Mouse (Mus musculus) E14TG2a.4 (cell line): ENCODE measurements around the gene Noc3l.

Experiments used
- H3K27me3 ChIP-seq: 2 replicates; pipeline ENCODE4 v1.6.1; 2014; ENCODE audit warnings: low read length, control low read depth; ENCODE audit not compliant: insufficient read depth
- H3K36me3 ChIP-seq: 2 replicates; pipeline ENCODE4 v1.6.1; 2014; ENCODE audit warnings: low read length, control low read depth; ENCODE audit not compliant: insufficient read depth
- H3K4me1 ChIP-seq: replicated peaks from 2 replicates; pipeline ENCODE4 v1.6.1; 2014; ENCODE audit warnings: low read depth, low read length, control low read depth
- H3K4me3 ChIP-seq: replicated peaks from 2 replicates; pipeline ENCODE4 v1.5.1; 2014; ENCODE audit warnings: mild to moderate bottlenecking, low read length
- H3K9me3 ChIP-seq: 2 replicates; pipeline ENCODE4 v1.6.1; 2014; ENCODE audit warnings: low read length, control low read depth
- CTCF ChIP-seq: conservative IDR thresholded peaks from 2 replicates; pipeline ENCODE4 v1.5.1; 2014; ENCODE audit warnings: low read length
- NANOG ChIP-seq: IDR thresholded peaks from 2 replicates; pipeline ENCODE4 v1.6.1; 2014; ENCODE audit warnings: borderline replicate concordance, low read length, mixed read lengths
- POU5F1 ChIP-seq: IDR thresholded peaks from 2 replicates; pipeline ENCODE4 v1.6.1; 2014; ENCODE audit warnings: low read length, borderline replicate concordance

The Noc3l gene

DNA sequence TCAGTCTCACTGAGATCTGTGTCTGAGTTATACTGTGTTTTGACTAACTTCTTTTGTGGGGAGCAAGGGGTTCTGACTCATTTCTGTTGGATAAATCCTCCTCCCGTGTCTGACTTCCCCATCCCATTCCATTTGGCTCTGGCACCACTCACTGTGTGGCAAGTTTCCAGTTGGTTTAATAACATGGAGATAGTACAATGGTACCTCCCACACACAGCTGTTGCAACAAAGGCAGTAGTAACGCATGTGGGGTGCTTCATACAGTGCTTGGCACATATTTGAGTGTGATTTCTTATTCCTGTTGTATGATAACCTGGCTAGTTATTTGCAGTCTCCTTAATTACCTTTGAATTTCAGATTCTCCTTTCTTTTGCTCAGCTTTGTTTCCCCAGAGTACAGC is 40.2 kb downstream of the Noc3l start:
- Histone ChIP-seq H3K4me1 (no peaks in the 10 kb centered on the region), H3K4me3 (no peak overlapping the region)
- TF ChIP-seq NANOG (no peak), POU5F1 (no peak), CTCF (no peak)

DNA sequence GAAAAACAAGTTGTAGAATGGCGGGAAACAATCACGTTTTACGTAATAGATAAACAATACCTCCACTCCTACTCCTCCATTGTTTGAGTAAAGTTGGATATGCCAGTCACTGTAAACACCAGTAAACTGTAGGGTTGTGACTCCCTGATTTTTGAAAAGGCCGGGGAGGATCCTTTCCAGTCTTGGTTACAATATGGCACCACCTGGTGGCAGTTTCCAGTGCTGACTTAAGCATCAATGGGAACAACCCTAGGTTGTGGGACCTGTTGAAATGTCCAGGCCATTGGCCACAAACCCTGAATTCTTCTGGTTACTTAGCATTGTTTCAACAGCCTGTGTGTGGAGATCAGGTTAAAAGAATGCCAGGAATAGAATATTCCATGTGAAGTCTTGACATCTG is 43.5 kb downstream of the Noc3l start:
- Histone ChIP-seq H3K9me3 (no peaks in the 10 kb centered on the region), H3K36me3 (no peaks in the 10 kb centered on the region), H3K27me3 (no peaks in the 10 kb centered on the region), H3K4me1 (no peaks in the 10 kb centered on the region), H3K4me3 (no peak overlapping the region)
- no peak for TF ChIP-seq POU5F1
- peak; percentile 65 for TF ChIP-seq CTCF
- TF ChIP-seq NANOG, result no peak

More for the DNA sequence above, 40.2 kb downstream of the Noc3l start:
- no peaks in the 10 kb centered on the region; the same call in 1 of the 2 replicates for H3K9me3 ChIP-seq
- no peaks in the 10 kb centered on the region for H3K36me3 ChIP-seq
- no peaks in the 10 kb centered on the region for H3K27me3 ChIP-seq

DNA sequence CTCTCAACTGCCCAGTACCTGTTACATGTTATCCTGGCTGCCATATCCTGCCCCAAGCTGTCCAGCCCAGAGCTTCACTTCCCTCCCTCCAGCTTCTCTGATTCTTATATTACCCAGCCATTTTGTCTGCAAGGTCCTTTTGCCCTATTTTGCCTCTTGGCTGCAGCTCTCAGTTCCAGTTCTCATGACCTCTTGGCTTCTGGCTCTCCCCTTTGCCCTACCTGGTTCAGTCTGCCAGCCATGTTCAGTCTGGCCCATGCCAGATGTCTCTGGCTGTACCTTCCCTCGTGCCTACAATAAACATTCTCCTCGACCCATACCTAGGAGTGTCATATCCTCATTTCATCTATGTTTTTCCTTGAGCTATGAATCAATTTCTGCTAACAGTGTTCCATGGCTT is 52.7 kb downstream of the Noc3l start:
- no peak for TF ChIP-seq CTCF
- no peak for TF ChIP-seq NANOG
- TF ChIP-seq POU5F1, result no peak
- Histone ChIP-seq H3K36me3 (no peaks in the 10 kb centered on the region), H3K4me1 (no peaks in the 10 kb centered on the region), H3K27me3 (no peaks in the 10 kb centered on the region; the same call in 1 of the 2 replicates), H3K4me3 (no peak overlapping the region), H3K9me3 (no peaks in the 10 kb centered on the region)

DNA sequence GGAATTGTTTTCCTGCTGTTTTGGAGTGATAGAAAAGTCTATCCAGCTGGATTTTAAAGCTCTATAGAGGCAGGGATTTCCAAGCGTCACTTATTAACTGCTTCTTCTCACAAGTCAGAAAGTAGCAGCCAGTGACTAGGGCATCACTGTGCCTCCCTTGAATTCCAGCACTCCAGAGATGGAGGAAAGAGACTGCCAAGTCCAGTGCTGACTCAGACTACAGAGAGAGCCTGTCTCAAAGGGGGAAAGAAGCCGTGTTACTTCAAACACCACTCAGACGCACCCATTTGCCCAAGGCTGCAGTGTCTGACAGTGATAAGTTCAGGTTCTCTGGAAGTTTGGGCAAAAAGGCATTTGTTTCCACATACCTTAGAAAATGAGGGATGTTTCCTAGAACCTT is 58.6 kb downstream of the Noc3l start:
- Histone ChIP-seq H3K27me3 (no peaks in the 10 kb centered on the region), H3K4me3 (no peak overlapping the region), H3K36me3 (no peaks in the 10 kb centered on the region), H3K9me3 (0 out of 2 replicates have a peak, but pooled peaks cover 3% of the 10 kb centered on the region), H3K4me1 (peaks cover 4% of the 10 kb centered on the region)
- TF ChIP-seq NANOG (no peak), POU5F1 (no peak), CTCF (no peak)

DNA sequence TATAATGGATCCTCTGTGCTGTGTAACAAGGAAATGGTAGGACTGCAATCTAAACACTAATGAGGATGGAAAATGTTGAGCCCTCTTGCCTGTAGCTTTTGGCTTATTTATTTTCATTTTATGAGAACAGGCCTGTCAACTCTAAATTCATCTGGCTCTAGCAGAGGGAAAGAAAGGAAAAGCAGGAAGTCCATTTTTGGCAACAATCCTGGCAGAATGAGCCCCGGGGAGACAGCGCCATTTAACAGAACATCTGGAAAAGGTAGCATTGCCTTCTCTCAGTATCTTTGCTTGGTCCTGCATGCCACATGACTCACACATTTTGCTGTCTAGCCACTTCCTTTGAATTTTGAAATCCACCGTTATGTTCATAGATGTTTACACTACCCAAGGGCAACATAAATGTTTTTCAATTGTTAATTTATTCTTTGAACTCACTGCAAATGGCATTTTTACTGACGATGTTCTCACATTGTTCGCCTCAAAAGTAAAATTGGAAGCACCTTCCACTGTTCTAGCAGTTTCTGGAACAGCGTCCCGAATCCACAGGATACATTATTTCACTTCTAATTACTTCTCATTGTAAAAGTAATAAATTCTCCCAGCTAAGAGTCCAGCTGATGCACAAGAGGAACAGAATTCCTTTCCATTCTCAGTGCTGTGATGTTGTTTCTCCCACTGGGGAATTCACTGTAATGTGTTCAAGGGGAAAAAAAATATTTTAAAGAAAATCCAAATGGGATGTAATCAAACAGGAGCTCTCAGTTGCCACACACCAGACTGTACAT is 60.2 kb downstream of the Noc3l start:
- Histone ChIP-seq H3K4me1 (peaks cover 4% of the 10 kb centered on the region), H3K27me3 (no peaks in the 10 kb centered on the region), H3K4me3 (no peak overlapping the region), H3K36me3 (no peaks in the 10 kb centered on the region), H3K9me3 (0 out of 2 replicates have a peak, but pooled peaks cover 3% of the 10 kb centered on the region)
- TF ChIP-seq POU5F1 (no peak), NANOG (no peak), CTCF (no peak)

DNA sequence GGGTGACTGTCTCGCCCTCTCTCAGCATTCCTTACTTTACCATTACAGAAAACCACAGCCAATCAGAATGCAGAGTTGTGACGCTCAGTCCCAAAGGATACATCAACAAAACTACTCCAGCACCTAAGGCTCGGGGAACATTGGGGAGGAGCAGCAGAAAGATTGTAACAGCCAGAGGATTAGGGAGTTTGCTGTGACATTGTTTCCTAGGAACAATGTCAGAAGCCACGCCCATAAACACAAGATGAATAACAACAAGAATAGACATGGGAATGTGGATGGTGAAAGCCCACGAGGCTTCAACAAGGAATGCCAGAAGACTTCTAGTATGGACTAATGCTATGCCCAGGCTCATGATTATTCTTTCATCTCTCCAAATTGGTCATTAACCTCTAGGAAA is 61.0 kb downstream of the Noc3l start:
- H3K9me3 ChIP-seq, result 0 out of 2 replicates have a peak, but pooled peaks cover 3% of the 10 kb centered on the region
- TF ChIP-seq NANOG (no peak), POU5F1 (no peak), CTCF (no peak)
- H3K27me3 ChIP-seq, result no peaks in the 10 kb centered on the region
- H3K4me3 ChIP-seq, result no peak overlapping the region
- no peaks in the 10 kb centered on the region for H3K36me3 ChIP-seq
- peaks cover 4% of the 10 kb centered on the region for H3K4me1 ChIP-seq

DNA sequence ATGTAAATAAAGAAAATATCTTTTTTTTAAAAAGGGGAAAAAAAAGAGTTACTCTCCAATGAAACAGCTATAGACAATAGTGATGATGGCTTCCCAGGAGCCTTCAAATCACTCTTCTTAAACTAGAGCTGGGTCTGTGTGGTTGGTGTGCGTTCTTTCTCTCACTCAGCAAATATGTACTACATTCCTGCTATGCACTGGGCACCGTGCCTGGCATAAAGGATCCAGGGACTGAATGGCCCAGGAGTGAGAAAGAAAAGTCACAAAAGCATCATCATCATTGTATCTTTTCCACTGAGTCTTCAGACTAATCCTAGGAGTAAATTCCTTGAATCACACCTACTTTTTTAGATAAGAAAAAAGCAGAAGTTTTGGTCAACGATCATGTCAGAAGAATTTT is 61.9 kb downstream of the Noc3l start:
- Histone ChIP-seq H3K36me3 (no peaks in the 10 kb centered on the region), H3K27me3 (no peaks in the 10 kb centered on the region), H3K4me1 (peaks cover 4% of the 10 kb centered on the region)

DNA sequence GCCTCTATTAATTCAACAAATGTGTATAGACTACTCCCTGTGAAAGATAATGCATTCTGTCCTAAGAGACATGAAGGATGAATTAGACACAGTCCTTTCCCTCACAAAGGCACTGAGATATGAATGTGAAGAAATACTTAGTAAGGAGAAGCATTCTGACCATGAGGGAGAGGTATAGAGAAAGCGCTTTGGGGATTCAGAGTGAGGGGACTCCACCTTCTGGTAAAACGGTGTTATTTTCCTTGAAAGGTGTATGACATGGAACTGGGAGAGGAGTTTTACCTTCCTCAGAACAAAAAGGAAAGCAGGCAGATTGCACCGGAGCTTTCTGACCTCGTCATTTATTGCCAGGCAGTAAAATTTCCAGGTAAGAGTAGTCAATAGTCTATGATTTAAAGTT is 68.8 kb downstream of the Noc3l start:
- Histone ChIP-seq H3K4me1 (no peaks in the 10 kb centered on the region), H3K27me3 (peaks cover 3% of the 10 kb centered on the region; the same call in 1 of the 2 replicates), H3K9me3 (no peaks in the 10 kb centered on the region), H3K4me3 (no peak overlapping the region), H3K36me3 (no peaks in the 10 kb centered on the region)
- TF ChIP-seq POU5F1, result no peak
- TF ChIP-seq NANOG, result no peak
- no peak for TF ChIP-seq CTCF

More for the DNA sequence above, 61.9 kb downstream of the Noc3l start:
- Histone ChIP-seq H3K9me3 (0 out of 2 replicates have a peak, but pooled peaks cover 3% of the 10 kb centered on the region), H3K4me3 (no peak overlapping the region)
- TF ChIP-seq NANOG, result no peak
- no peak for TF ChIP-seq POU5F1
- no peak for TF ChIP-seq CTCF
